Mouse (Mus musculus): Measurements from ENCODE around the gene Cd70. TPM values are rescaled to one million over a fixed set of nuclear protein-coding genes. Genes with fewer than 3 reads are reported as not detected.
A peak's percentile ranks its signal among the peaks of the same experiment; 100 is the strongest.

The Cd70 gene
- polyA plus RNA-seq, 1 experiment from 2014 or later: not detected

GRCm38 (mm10) chr17:57185641-57186040 lies 36.1 kb upstream of the Cd70 start:
- Histone ChIP-seq H3K4me1 (replicated peaks; ENCODE audit: insufficient read depth, low read length) (no peaks in the 10 kb centered on the region), H3K27me3 (ENCODE audit: insufficient read depth, low read length) (no peaks in the 10 kb centered on the region), H3K9me3 (replicated peaks; ENCODE audit: low read length) (no peaks in the 10 kb centered on the region), H3K27ac (no peak overlapping the region), H3K4me2 (ENCODE audit: low read length) (no peak overlapping the region), H3K9ac (ENCODE audit: low read depth, low read length) (no peak overlapping the region), H3K36me3 (ENCODE audit: insufficient read depth, low read length) (no peaks in the 10 kb centered on the region), H3K4me3 (replicated peaks; ENCODE audit: low read depth, low read length) (no peak overlapping the region)
- no peak for TF ChIP-seq CTCF (IDR thresholded peaks at IDR 0.05; ENCODE audit: low read depth)
- no peak for ATAC-seq (replicated peaks; ENCODE audit: low FRiP score, low read depth)
- 70% methylated on average over 2 of the region's 2 CpGs for WGBS
- DNase-seq (ENCODE audit: low spot score): no peak

DNA sequence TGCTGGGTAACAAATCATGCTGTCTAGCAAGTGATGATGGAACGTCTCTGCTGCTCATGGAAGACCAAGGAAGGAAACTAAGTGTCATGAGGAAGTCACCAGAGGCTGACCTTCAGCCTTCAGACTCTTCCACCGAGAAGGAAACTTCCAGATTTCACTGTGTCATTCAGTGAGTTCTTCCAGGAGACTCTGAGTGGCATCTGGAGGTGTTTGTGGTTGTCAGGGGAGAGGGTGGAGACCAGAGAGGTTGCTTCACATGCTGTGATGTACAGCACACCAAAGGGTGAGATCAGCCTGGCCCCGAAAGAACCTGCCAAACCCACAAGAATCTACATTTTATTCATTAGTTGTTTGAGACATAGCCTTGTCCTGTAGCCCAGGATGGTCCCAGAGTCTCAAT lies 33.3 kb upstream of the Cd70 start:
- DNase-seq (ENCODE audit: low spot score) (no peak), ATAC-seq (replicated peaks; ENCODE audit: low FRiP score, low read depth) (no peak)
- Histone ChIP-seq H3K27ac (no peak overlapping the region), H3K36me3 (ENCODE audit: insufficient read depth, low read length) (no peaks in the 10 kb centered on the region), H3K27me3 (ENCODE audit: insufficient read depth, low read length) (no peaks in the 10 kb centered on the region), H3K4me1 (replicated peaks; ENCODE audit: insufficient read depth, low read length) (no peaks in the 10 kb centered on the region), H3K9ac (ENCODE audit: low read depth, low read length) (no peak overlapping the region), H3K4me2 (ENCODE audit: low read length) (no peak overlapping the region), H3K4me3 (replicated peaks; ENCODE audit: low read depth, low read length) (no peak overlapping the region), H3K9me3 (replicated peaks; ENCODE audit: low read length) (no peaks in the 10 kb centered on the region)
- WGBS: 60% methylated on average over 3 of the region's 3 CpGs
- no peak for TF ChIP-seq CTCF (IDR thresholded peaks at IDR 0.05; ENCODE audit: low read depth)

DNA sequence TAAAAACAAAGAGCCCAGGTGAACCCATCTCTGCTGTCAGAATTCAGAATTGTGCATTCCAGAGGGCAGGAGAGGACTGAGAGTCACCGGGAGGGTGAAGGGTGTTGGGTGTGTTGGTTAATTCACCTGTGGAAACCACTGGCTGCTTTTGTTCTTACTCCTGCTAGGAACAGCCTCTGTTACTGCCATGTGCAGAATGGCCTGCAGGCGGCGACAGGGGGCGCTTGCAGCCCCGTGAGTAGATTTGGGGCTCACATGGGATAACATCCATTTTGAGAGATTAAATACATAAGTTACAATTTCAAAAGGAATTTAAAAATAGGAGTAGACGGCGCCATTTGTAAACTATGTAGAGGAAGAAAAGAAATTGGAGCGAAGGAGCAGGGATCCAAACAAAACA lies 30.8 kb upstream of the Cd70 start:
- 38% methylated on average over 8 of the region's 8 CpGs for WGBS
- DNase-seq (ENCODE audit: low spot score) (no peak), ATAC-seq (replicated peaks; ENCODE audit: low FRiP score, low read depth) (no peak)
- H3K9ac ChIP-seq (ENCODE audit: low read depth, low read length): no peak overlapping the region
- no peaks in the 10 kb centered on the region for H3K4me1 ChIP-seq (replicated peaks; ENCODE audit: insufficient read depth, low read length)
- TF ChIP-seq CTCF (IDR thresholded peaks at IDR 0.05; ENCODE audit: low read depth): peak; percentile 50; the same call in 1 of the 2 replicates
- no peaks in the 10 kb centered on the region for H3K27me3 ChIP-seq (ENCODE audit: insufficient read depth, low read length)
- H3K36me3 ChIP-seq (ENCODE audit: insufficient read depth, low read length): no peaks in the 10 kb centered on the region
- no peak overlapping the region for H3K4me2 ChIP-seq (ENCODE audit: low read length)
- no peak overlapping the region for H3K27ac ChIP-seq
- H3K4me3 ChIP-seq (replicated peaks; ENCODE audit: low read depth, low read length): no peak overlapping the region
- H3K9me3 ChIP-seq (replicated peaks; ENCODE audit: low read length): no peaks in the 10 kb centered on the region

- Histone ChIP-seq H3K4me3 (replicated peaks; ENCODE audit: low read depth, low read length) (no peak overlapping the region), H3K9ac (ENCODE audit: low read depth, low read length) (no peak overlapping the region), H3K4me1 (replicated peaks; ENCODE audit: insufficient read depth, low read length) (no peaks in the 10 kb centered on the region), H3K36me3 (ENCODE audit: insufficient read depth, low read length) (no peaks in the 10 kb centered on the region), H3K27me3 (ENCODE audit: insufficient read depth, low read length) (no peaks in the 10 kb centered on the region), H3K9me3 (replicated peaks; ENCODE audit: low read length) (no peaks in the 10 kb centered on the region), H3K27ac (no peak overlapping the region), H3K4me2 (ENCODE audit: low read length) (no peak overlapping the region)
- ATAC-seq (replicated peaks; ENCODE audit: low FRiP score, low read depth): no peak
- 51% methylated on average over 4 of the region's 4 CpGs for WGBS
- no peak for DNase-seq (ENCODE audit: low spot score)
- TF ChIP-seq CTCF (IDR thresholded peaks at IDR 0.05; ENCODE audit: low read depth): no peak
Observed at GRCm38 (mm10) chr17:57173351-57173750, 23.8 kb upstream of the Cd70 start.

GRCm38 (mm10) chr17:57172378-57172777 lies 22.8 kb upstream of the Cd70 start:
- Histone ChIP-seq H3K9ac (ENCODE audit: low read depth, low read length) (no peak overlapping the region), H3K9me3 (replicated peaks; ENCODE audit: low read length) (no peaks in the 10 kb centered on the region), H3K4me3 (replicated peaks; ENCODE audit: low read depth, low read length) (no peak overlapping the region), H3K4me1 (replicated peaks; ENCODE audit: insufficient read depth, low read length) (no peaks in the 10 kb centered on the region), H3K36me3 (ENCODE audit: insufficient read depth, low read length) (no peaks in the 10 kb centered on the region), H3K27me3 (ENCODE audit: insufficient read depth, low read length) (no peaks in the 10 kb centered on the region), H3K4me2 (ENCODE audit: low read length) (no peak overlapping the region), H3K27ac (no peak overlapping the region)
- ATAC-seq (replicated peaks; ENCODE audit: low FRiP score, low read depth) (no peak), DNase-seq (ENCODE audit: low spot score) (no peak)
- WGBS: 67% methylated on average over 5 of the region's 5 CpGs
- no peak for TF ChIP-seq CTCF (IDR thresholded peaks at IDR 0.05; ENCODE audit: low read depth)

DNA sequence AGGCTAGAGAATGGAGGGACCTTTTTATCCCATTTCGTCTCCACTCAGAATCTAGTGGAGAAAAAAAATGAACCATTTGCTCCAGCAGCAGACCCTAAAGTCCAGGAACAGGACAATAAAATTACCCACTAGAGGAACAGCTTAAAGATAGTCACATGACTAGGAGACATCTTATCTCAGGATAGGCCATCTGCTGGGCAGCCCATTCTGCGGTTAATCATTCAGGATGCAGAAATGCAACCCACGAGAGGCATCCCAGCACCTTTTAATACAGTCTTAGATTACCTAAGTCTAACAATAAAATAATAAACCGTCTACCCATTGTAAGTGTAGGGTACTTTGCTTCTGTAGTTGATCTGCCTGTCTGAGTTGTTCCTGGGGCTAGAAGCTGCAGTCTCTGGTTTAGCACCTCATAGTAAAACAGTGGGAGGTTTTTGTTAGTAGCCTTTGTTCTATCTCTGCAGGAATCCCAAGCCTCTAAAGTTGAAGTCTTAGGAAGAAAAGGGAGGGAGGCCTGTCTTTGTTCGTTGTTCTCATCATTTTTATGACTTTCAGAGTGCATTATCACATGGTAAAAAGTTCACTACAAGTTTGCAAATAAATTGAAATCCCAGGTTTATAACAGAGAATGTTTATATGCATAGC lies 21.2 kb upstream of the Cd70 start:
- ATAC-seq (replicated peaks; ENCODE audit: low FRiP score, low read depth) (no peak), DNase-seq (ENCODE audit: low spot score) (no peak)
- no peak overlapping the region for H3K4me3 ChIP-seq (replicated peaks; ENCODE audit: low read depth, low read length)
- TF ChIP-seq CTCF (IDR thresholded peaks at IDR 0.05; ENCODE audit: low read depth): no peak
- no peaks in the 10 kb centered on the region for H3K4me1 ChIP-seq (replicated peaks; ENCODE audit: insufficient read depth, low read length)
- H3K9ac ChIP-seq (ENCODE audit: low read depth, low read length): no peak overlapping the region
- H3K27me3 ChIP-seq (ENCODE audit: insufficient read depth, low read length): no peaks in the 10 kb centered on the region
- H3K4me2 ChIP-seq (ENCODE audit: low read length): no peak overlapping the region
- H3K9me3 ChIP-seq (replicated peaks; ENCODE audit: low read length): no peaks in the 10 kb centered on the region
- WGBS: 40% methylated on average over 5 of the region's 5 CpGs
- H3K36me3 ChIP-seq (ENCODE audit: insufficient read depth, low read length): no peaks in the 10 kb centered on the region
- H3K27ac ChIP-seq: no peak overlapping the region
